Mouse (Mus musculus) cerebellum, adult (tissue): ENCODE measurements around the gene Vmn1r125.
"Not testable (repeated sequence)": the region's sequence is repeated elsewhere in the genome, so short reads cannot be mapped to it uniquely, and the experiment has no call there.

Experiments
- ATAC-seq: cut with Nextera tagmentation; 2 replicates; pipeline ENCODE4 v1.9.2; 2017; ENCODE audit warnings: mild to moderate bottlenecking, moderate library complexity, mixed read lengths; ENCODE audit not compliant: insufficient number of reproducible peaks, low FRiP score, low TSS enrichment

Gene Vmn1r125

GRCm38 (mm10) chr7:21271879-21272278 lies at the start of gene Vmn1r125:
TSS of gene Vmn1r125 (plus strand) at chr7:21272179.
- ATAC-seq: not testable (repeated sequence)

- not testable (repeated sequence) for ATAC-seq
Observed at GRCm38 (mm10) chr7:21260517-21260916, 11.5 kb upstream of the Vmn1r125 start, which contains the start of gene Vmn1r124. TSS of gene Vmn1r124 (minus strand) at chr7:21260617.

GRCm38 (mm10) chr7:21301367-21301766 lies 29.4 kb downstream of the Vmn1r125 start, which contains the start of gene Vmn1r126:
TSS of gene Vmn1r126 (minus strand) at chr7:21301467.
- not testable (repeated sequence) for ATAC-seq

- ATAC-seq: not testable (repeated sequence)
Observed at GRCm38 (mm10) chr7:21319761-21320160, 47.8 kb downstream of the Vmn1r125 start, which contains the start of gene Vmn1r127. TSS of gene Vmn1r127 (minus strand) at chr7:21319861.
